Mouse (Mus musculus) stomach, postnatal 0 days (tissue): ENCODE measurements around the gene Tgfa. TPM values are rescaled to one million over a fixed set of nuclear protein-coding genes. Genes with fewer than 3 reads are reported as not detected.

Source experiments
- ATAC-seq: fragments of 200-750 bp; cut with Nextera tagmentation; 2 replicates; pipeline ENCODE4 v1.8.0; 2017; ENCODE audit not compliant: low FRiP score, low TSS enrichment
- DNase-seq: peaks from one replicate; pipeline ENCODE4 v3.0.0-alpha.2; 2016; ENCODE audit warnings: low spot score
- H3K27ac ChIP-seq: fragments of 300-500 bp; sonication (generic); replicated peaks from 2 replicates; pipeline ENCODE4 v1.5.1; 2014; ENCODE audit warnings: mild to moderate bottlenecking, control low read depth
- H3K27me3 ChIP-seq: fragments of 300-500 bp; sonication (generic); 2 replicates; pipeline ENCODE4 v1.6.1; 2014; ENCODE audit warnings: low read length; ENCODE audit not compliant: control insufficient read depth, insufficient read depth
- H3K36me3 ChIP-seq: fragments of 300-500 bp; sonication (generic); 2 replicates; pipeline ENCODE4 v1.6.1; 2014; ENCODE audit warnings: low read length, mixed read lengths; ENCODE audit not compliant: control insufficient read depth, insufficient read depth
- H3K4me1 ChIP-seq: fragments of 300-500 bp; sonication (generic); replicated peaks from 2 replicates; pipeline ENCODE4 v1.6.1; 2014; ENCODE audit warnings: antibody characterized with exemption; ENCODE audit not compliant: control insufficient read depth, insufficient read depth
- H3K4me2 ChIP-seq: fragments of 300-500 bp; sonication (generic); replicated peaks from 2 replicates; pipeline ENCODE4 v1.6.1; 2014; ENCODE audit warnings: low read depth, mild to moderate bottlenecking, control low read depth, moderate library complexity
- H3K4me3 ChIP-seq: fragments of 300-500 bp; sonication (generic); 2 replicates; pipeline ENCODE4 v1.5.1; 2014; ENCODE audit warnings: low read depth, low read length, control low read depth
- H3K9ac ChIP-seq: fragments of 300-500 bp; sonication (generic); 2 replicates; pipeline ENCODE4 v1.6.1; 2014; ENCODE audit warnings: mild to moderate bottlenecking, low read length, control low read depth, mixed read lengths
- H3K9me3 ChIP-seq: fragments of 300-500 bp; sonication (generic); 2 replicates; pipeline ENCODE4 v1.6.1; 2016; ENCODE audit warnings: low read length; ENCODE audit not compliant: control insufficient read depth
- CTCF ChIP-seq: IDR thresholded peaks from 2 replicates; pipeline ENCODE4 v1.5.1; 2016; ENCODE audit warnings: antibody characterized with exemption, low read depth, mild to moderate bottlenecking, moderate library complexity
- EP300 ChIP-seq: optimal IDR thresholded peaks from 2 replicates; pipeline ENCODE3; 2016; ENCODE audit warnings: antibody characterized with exemption
- WGBS: fragments of 180-500 bp; shearing (Covaris S2); extraction: QIAGEN DNeasy Blood & Tissue Kit; methylation state at CpG from one replicate; pipeline ENCODE4 v1.1.7; 2014; 5-methylcytosine and 5-hydroxymethylcytosine counted together
- polyA plus RNA-seq: library from polyadenylated mRNA; unstranded; fragments of >200 nt; fragmentation: Nextera tagmentation; extraction: Ambion mirVana; gene quantifications from 2 replicates; pipeline ENCODE4 v1.2.1, GENCODE M21; 2015

Tgfa gene
- polyA plus RNA-seq, 1 experiment from 2014 or later, result 9.1 TPM

- Histone ChIP-seq H3K4me2 (no peak overlapping the region), H3K9me3 (no peaks in the 10 kb centered on the region), H3K9ac (no peak overlapping the region), H3K4me3 (no peak overlapping the region), H3K27me3 (no peaks in the 10 kb centered on the region), H3K4me1 (no peaks in the 10 kb centered on the region), H3K36me3 (no peaks in the 10 kb centered on the region), H3K27ac (no peak overlapping the region)
- TF ChIP-seq CTCF (peak; percentile 31), EP300 (no peak)
- ATAC-seq (no peak), DNase-seq (no peak)
- WGBS, result 66% methylated on average over 7 of the region's 7 CpGs
Measured at GRCm38 (mm10) chr6:86277620-86278019, 82.6 kb downstream of the Tgfa start.

GRCm38 (mm10) chr6:86281573-86282210 lies 86.7 kb downstream of the Tgfa start:
- H3K27me3 ChIP-seq, result no peaks in the 10 kb centered on the region
- no peaks in the 10 kb centered on the region for H3K36me3 ChIP-seq
- H3K27ac ChIP-seq, result no peak overlapping the region
- no peak overlapping the region for H3K4me2 ChIP-seq
- TF ChIP-seq EP300 (no peak), CTCF (no peak)
- no peak overlapping the region for H3K4me3 ChIP-seq
- no peak overlapping the region for H3K9ac ChIP-seq
- WGBS, result 82% methylated on average over 11 of the region's 11 CpGs
- ATAC-seq (no peak), DNase-seq (no peak)
- no peaks in the 10 kb centered on the region for H3K4me1 ChIP-seq
- no peaks in the 10 kb centered on the region for H3K9me3 ChIP-seq

- Histone ChIP-seq H3K9ac (no peak overlapping the region), H3K27ac (no peak overlapping the region), H3K9me3 (no peaks in the 10 kb centered on the region), H3K4me3 (no peak overlapping the region), H3K27me3 (no peaks in the 10 kb centered on the region), H3K36me3 (no peaks in the 10 kb centered on the region), H3K4me2 (no peak overlapping the region), H3K4me1 (no peaks in the 10 kb centered on the region)
- DNase-seq (no peak), ATAC-seq (no peak)
- TF ChIP-seq EP300, result no peak
- TF ChIP-seq CTCF, result no peak
- WGBS, result 72% methylated on average over 8 of the region's 8 CpGs
Measured at GRCm38 (mm10) chr6:86293301-86293700, 98.3 kb downstream of the Tgfa start.

GRCm38 (mm10) chr6:86295451-86295850 lies 100.4 kb downstream of the Tgfa start:
- DNase-seq (no peak), ATAC-seq (peak; percentile 49; the same call in 1 of the 2 replicates)
- H3K4me2 ChIP-seq, result no peak overlapping the region
- no peaks in the 10 kb centered on the region for H3K4me1 ChIP-seq
- WGBS, result 45% methylated on average over 8 of the region's 8 CpGs
- H3K9ac ChIP-seq, result no peak overlapping the region
- H3K4me3 ChIP-seq, result no peak overlapping the region
- no peak overlapping the region for H3K27ac ChIP-seq
- TF ChIP-seq CTCF (no peak), EP300 (no peak)
- H3K36me3 ChIP-seq, result no peaks in the 10 kb centered on the region
- H3K9me3 ChIP-seq, result no peaks in the 10 kb centered on the region
- no peaks in the 10 kb centered on the region for H3K27me3 ChIP-seq

GRCm38 (mm10) chr6:86296126-86296525 lies 101.1 kb downstream of the Tgfa start:
- DNase-seq (no peak), ATAC-seq (no peak)
- Histone ChIP-seq H3K4me2 (no peak overlapping the region), H3K4me1 (no peaks in the 10 kb centered on the region), H3K9me3 (no peaks in the 10 kb centered on the region), H3K9ac (no peak overlapping the region), H3K27ac (no peak overlapping the region), H3K27me3 (no peaks in the 10 kb centered on the region), H3K36me3 (no peaks in the 10 kb centered on the region), H3K4me3 (no peak overlapping the region)
- WGBS, result 84% methylated on average over 3 of the region's 3 CpGs
- TF ChIP-seq CTCF, result no peak
- TF ChIP-seq EP300, result no peak

- no peak for TF ChIP-seq CTCF
- TF ChIP-seq EP300, result no peak
- no peak overlapping the region for H3K27ac ChIP-seq
- DNase-seq (no peak), ATAC-seq (no peak)
- H3K36me3 ChIP-seq, result no peaks in the 10 kb centered on the region
- WGBS, result 76% methylated on average over 2 of the region's 2 CpGs
- no peak overlapping the region for H3K9ac ChIP-seq
- no peak overlapping the region for H3K4me2 ChIP-seq
- no peaks in the 10 kb centered on the region for H3K4me1 ChIP-seq
- no peaks in the 10 kb centered on the region for H3K27me3 ChIP-seq
- H3K4me3 ChIP-seq, result no peak overlapping the region
- H3K9me3 ChIP-seq, result no peaks in the 10 kb centered on the region
Measured at GRCm38 (mm10) chr6:86296938-86297337, 101.9 kb downstream of the Tgfa start.
